Mouse (Mus musculus): ENCODE measurements at regions not wholly inside any gene's neighbourhood (a gene's known extent, or its start where the extent isn't known, plus 50 kb on each side); places are given as distances from the start of the nearest gene placed in this dataset.

DNA sequence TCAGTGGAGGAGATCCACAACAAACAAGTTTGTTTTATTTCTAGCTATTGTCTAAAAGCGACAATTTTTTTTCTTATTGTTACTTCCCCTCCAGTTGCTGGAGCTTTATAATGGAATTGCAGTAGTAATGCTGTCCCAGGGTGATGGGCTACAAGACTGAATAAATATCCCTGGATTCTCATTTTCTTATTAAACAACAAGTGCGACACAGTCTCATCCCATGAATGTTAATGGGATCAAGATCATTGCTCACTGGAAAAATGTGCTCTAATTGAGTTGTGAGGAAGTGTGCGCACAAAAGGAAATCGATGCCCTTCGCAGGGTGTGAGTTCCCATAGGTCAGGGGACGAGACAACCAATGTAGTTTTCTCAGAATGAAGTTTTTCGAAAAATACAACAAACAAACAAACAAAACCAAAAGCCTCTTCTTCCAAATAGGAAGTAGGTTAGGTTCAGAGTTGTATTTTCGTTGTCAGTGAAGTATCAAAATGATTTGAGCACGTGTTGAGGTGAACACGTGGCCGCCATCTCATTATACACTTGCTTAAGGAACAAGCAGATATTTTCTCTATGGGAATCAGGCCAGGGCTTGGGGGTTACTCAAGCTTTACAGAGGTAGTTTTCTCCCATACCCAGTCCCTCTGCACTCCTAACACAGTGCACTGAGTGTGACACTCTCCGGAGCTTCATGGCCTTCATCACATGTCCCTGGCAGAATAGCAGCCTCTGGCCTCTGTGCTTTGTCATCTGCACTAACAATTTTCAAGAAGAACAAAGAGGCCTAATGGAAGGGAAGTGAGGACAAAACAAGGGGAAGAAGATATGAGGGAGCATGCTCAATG, 205.7 kb downstream of the Rnf152 start:
- WGBS (ENCODE audit: insufficient replicate concordance): 81% methylated on average over 12 of the region's 12 CpGs

DNA sequence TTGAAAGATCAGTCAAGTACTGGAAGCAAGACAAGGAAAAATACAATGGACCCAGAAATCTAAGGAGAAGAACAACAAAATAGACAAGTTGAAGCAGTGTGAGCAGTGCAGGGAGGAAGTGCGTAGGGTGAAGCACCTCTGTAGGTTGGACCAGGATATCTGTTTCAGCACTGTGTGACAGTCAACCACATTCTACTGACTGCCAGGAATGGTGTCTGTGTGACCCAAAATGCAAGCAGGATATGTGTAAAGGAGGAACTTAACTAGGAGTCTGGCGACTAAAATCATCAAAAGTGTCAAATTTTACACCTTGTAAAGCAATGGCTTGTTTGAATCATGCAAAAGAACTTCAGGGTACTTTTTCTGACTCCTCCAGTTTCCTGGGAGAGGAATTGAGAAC, 207.7 kb downstream of the Rnf152 start:
- no peak overlapping the region for H3K4me3 ChIP-seq (ENCODE audit: low read depth, low read length)
- H3K4me1 ChIP-seq (ENCODE audit: control insufficient read depth, insufficient read depth, low read length): no peaks in the 10 kb centered on the region
- no peaks in the 10 kb centered on the region for H3K27me3 ChIP-seq (ENCODE audit: control insufficient read depth, insufficient read depth, low read length)
- WGBS (ENCODE audit: insufficient replicate concordance): 79% methylated on average over 2 of the region's 2 CpGs
- H3K27ac ChIP-seq (ENCODE audit: low read depth, low read length): no peak overlapping the region
- no peak overlapping the region for H3K4me2 ChIP-seq
- H3K9ac ChIP-seq (ENCODE audit: low read depth, low read length): no peak overlapping the region
- H3K36me3 ChIP-seq (ENCODE audit: control insufficient read depth, insufficient read depth, low read length): no peaks in the 10 kb centered on the region
- no peak for ATAC-seq (replicated peaks; ENCODE audit: insufficient number of reproducible peaks, low FRiP score, low TSS enrichment)
- no peaks in the 10 kb centered on the region for H3K9me3 ChIP-seq (replicated peaks; ENCODE audit: control insufficient read depth, low read length)

More for the DNA sequence above, 205.7 kb downstream of the Rnf152 start:
- Histone ChIP-seq H3K4me1 (ENCODE audit: control insufficient read depth, insufficient read depth, low read length) (no peaks in the 10 kb centered on the region), H3K4me2 (no peak overlapping the region), H3K27me3 (ENCODE audit: control insufficient read depth, insufficient read depth, low read length) (no peaks in the 10 kb centered on the region), H3K9ac (ENCODE audit: low read depth, low read length) (no peak overlapping the region), H3K9me3 (replicated peaks; ENCODE audit: control insufficient read depth, low read length) (no peaks in the 10 kb centered on the region), H3K27ac (ENCODE audit: low read depth, low read length) (no peak overlapping the region), H3K36me3 (ENCODE audit: control insufficient read depth, insufficient read depth, low read length) (no peaks in the 10 kb centered on the region), H3K4me3 (ENCODE audit: low read depth, low read length) (no peak overlapping the region)
- ATAC-seq (replicated peaks; ENCODE audit: insufficient number of reproducible peaks, low FRiP score, low TSS enrichment): no peak

DNA sequence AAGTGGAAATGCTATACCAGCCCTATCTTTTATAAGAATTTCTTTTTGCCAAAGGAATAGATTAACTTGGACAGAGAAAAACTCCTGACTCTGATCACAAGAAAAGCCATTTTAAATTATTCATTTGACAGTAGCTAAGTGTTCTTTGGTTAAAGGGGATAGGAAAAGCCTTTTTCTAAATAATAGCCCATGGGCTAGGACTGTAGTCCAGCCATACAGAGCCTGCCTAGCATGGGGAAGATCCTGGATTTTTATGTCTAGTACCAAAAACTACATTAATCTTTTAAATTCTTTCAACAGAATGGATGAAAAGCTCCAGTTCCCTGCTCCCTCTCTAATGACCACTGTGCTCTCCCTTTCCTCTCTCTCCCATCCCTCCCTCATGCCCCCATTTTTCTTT, 208.5 kb downstream of the Rnf152 start:
- no peak overlapping the region for H3K9ac ChIP-seq (ENCODE audit: low read depth, low read length)
- no peaks in the 10 kb centered on the region for H3K4me1 ChIP-seq (ENCODE audit: control insufficient read depth, insufficient read depth, low read length)
- H3K27ac ChIP-seq (ENCODE audit: low read depth, low read length): no peak overlapping the region
- H3K4me3 ChIP-seq (ENCODE audit: low read depth, low read length): no peak overlapping the region
- no peaks in the 10 kb centered on the region for H3K27me3 ChIP-seq (ENCODE audit: control insufficient read depth, insufficient read depth, low read length)
- H3K36me3 ChIP-seq (ENCODE audit: control insufficient read depth, insufficient read depth, low read length): no peaks in the 10 kb centered on the region
- H3K4me2 ChIP-seq: no peak overlapping the region
- no peaks in the 10 kb centered on the region for H3K9me3 ChIP-seq (replicated peaks; ENCODE audit: control insufficient read depth, low read length)
- ATAC-seq (replicated peaks; ENCODE audit: insufficient number of reproducible peaks, low FRiP score, low TSS enrichment): no peak

DNA sequence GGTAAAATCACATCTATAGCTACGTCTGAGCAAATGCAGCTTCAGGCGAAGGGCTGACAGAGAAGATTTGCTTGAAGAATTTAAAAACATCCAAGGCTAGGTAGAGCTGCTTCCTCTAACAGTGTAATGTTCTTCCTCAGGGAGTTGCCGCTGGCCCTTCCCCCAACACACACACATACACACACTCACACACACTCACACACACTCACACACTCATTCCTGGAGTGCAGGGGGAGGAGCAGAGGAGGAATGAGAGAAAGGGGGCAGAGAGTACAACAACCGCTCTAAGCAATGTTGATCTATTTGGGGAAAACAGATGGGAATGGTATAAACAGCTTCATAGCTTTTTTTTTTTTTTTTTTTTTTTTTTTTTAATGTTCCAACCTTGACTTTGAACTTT, 232.6 kb downstream of the Rnf152 start:
- H3K9me3 ChIP-seq (replicated peaks; ENCODE audit: control insufficient read depth, low read length): no peaks in the 10 kb centered on the region
- H3K36me3 ChIP-seq (ENCODE audit: control insufficient read depth, insufficient read depth, low read length): no peaks in the 10 kb centered on the region
- no peak overlapping the region for H3K4me2 ChIP-seq
- no peak for ATAC-seq (replicated peaks; ENCODE audit: insufficient number of reproducible peaks, low FRiP score, low TSS enrichment)
- 56% methylated on average over 4 of the region's 4 CpGs for WGBS (ENCODE audit: insufficient replicate concordance)
- no peaks in the 10 kb centered on the region for H3K4me1 ChIP-seq (ENCODE audit: control insufficient read depth, insufficient read depth, low read length)
- H3K27ac ChIP-seq (ENCODE audit: low read depth, low read length): no peak overlapping the region
- no peak overlapping the region for H3K4me3 ChIP-seq (ENCODE audit: low read depth, low read length)
- no peaks in the 10 kb centered on the region for H3K27me3 ChIP-seq (ENCODE audit: control insufficient read depth, insufficient read depth, low read length)
- no peak overlapping the region for H3K9ac ChIP-seq (ENCODE audit: low read depth, low read length)

DNA sequence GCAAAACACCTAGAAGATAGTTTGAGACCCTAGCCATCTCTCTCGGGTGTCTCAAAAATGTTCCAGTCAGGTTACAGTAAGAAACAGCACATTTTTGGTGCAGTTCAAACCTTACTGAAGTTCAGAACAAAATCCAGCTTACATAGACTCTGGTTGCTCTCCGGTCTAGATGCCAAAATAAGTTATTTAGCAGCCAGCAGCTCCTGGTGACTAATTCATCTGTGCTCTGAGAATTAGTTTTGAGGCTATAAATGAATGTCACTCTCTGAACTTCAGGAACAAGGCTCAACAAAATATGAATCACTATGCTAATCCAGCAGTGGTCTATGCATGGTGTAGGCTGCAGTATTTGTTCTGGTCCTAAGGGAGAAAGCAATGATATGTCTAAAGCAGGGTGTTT, 238.6 kb downstream of the Rnf152 start:
- Histone ChIP-seq H3K4me1 (ENCODE audit: control insufficient read depth, insufficient read depth, low read length) (no peaks in the 10 kb centered on the region), H3K4me3 (ENCODE audit: low read depth, low read length) (no peak overlapping the region), H3K9ac (ENCODE audit: low read depth, low read length) (no peak overlapping the region), H3K4me2 (no peak overlapping the region), H3K36me3 (ENCODE audit: control insufficient read depth, insufficient read depth, low read length) (no peaks in the 10 kb centered on the region), H3K27me3 (ENCODE audit: control insufficient read depth, insufficient read depth, low read length) (no peaks in the 10 kb centered on the region), H3K27ac (ENCODE audit: low read depth, low read length) (peak overlapping the region; percentile 46; the same call in 1 of the 2 replicates), H3K9me3 (replicated peaks; ENCODE audit: control insufficient read depth, low read length) (no peaks in the 10 kb centered on the region)
- ATAC-seq (replicated peaks; ENCODE audit: insufficient number of reproducible peaks, low FRiP score, low TSS enrichment): no peak
- WGBS (ENCODE audit: insufficient replicate concordance): 68% methylated on average over 2 of the region's 2 CpGs

DNA sequence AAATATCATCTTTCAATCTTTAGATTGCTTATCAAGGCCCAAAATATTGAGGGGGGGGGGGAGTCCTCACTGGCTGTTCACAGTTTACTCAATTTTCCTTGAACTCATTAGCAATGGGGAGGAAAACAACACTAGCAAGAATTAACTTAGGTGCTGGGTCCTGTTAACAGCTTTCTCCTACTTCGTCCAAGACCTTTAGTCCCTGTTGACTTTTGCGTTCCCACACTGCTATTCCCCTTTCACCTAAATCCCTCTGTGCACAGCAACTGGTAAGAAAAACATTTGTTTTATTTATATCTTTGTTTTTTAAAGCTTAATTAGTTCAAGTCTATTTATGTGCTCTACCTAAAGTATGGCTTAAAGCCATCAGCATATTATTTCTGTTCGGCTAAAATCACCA, 240.3 kb downstream of the Rnf152 start:
- H3K4me2 ChIP-seq: no peak overlapping the region
- no peak overlapping the region for H3K4me3 ChIP-seq (ENCODE audit: low read depth, low read length)
- 86% methylated on average over 3 of the region's 3 CpGs for WGBS (ENCODE audit: insufficient replicate concordance)
- no peaks in the 10 kb centered on the region for H3K27me3 ChIP-seq (ENCODE audit: control insufficient read depth, insufficient read depth, low read length)
- H3K4me1 ChIP-seq (ENCODE audit: control insufficient read depth, insufficient read depth, low read length): no peaks in the 10 kb centered on the region
- H3K9me3 ChIP-seq (replicated peaks; ENCODE audit: control insufficient read depth, low read length): no peaks in the 10 kb centered on the region
- no peak for ATAC-seq (replicated peaks; ENCODE audit: insufficient number of reproducible peaks, low FRiP score, low TSS enrichment)
- H3K9ac ChIP-seq (ENCODE audit: low read depth, low read length): no peak overlapping the region
- H3K36me3 ChIP-seq (ENCODE audit: control insufficient read depth, insufficient read depth, low read length): no peaks in the 10 kb centered on the region
- no peak overlapping the region for H3K27ac ChIP-seq (ENCODE audit: low read depth, low read length)

DNA sequence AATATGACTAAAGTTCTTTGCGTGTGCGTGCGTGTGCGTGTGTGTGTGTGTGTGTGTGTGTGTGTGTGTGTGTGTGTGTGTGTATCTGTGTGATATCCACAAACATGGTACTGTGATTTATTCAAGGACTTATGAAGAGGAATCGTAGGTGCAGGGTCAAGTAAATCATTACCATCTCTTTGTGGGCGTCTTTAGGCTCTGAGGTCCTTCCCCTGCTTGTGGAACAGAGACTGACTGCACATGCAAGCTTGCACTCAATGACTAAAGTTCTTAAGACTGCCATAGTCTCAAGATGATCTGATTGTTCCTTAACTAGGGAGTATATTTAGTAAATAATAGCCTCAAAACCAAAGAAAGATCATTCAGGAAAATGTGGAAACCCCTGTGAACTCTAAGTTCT, 241.1 kb downstream of the Rnf152 start:
- Histone ChIP-seq H3K27me3 (ENCODE audit: control insufficient read depth, insufficient read depth, low read length) (no peaks in the 10 kb centered on the region), H3K36me3 (ENCODE audit: control insufficient read depth, insufficient read depth, low read length) (no peaks in the 10 kb centered on the region), H3K4me1 (ENCODE audit: control insufficient read depth, insufficient read depth, low read length) (no peaks in the 10 kb centered on the region), H3K9me3 (replicated peaks; ENCODE audit: control insufficient read depth, low read length) (no peaks in the 10 kb centered on the region), H3K27ac (ENCODE audit: low read depth, low read length) (no peak overlapping the region), H3K4me2 (no peak overlapping the region), H3K9ac (ENCODE audit: low read depth, low read length) (no peak overlapping the region), H3K4me3 (ENCODE audit: low read depth, low read length) (no peak overlapping the region)
- WGBS (ENCODE audit: insufficient replicate concordance): 85% methylated on average over 6 of the region's 6 CpGs
- no peak for ATAC-seq (replicated peaks; ENCODE audit: insufficient number of reproducible peaks, low FRiP score, low TSS enrichment)

DNA sequence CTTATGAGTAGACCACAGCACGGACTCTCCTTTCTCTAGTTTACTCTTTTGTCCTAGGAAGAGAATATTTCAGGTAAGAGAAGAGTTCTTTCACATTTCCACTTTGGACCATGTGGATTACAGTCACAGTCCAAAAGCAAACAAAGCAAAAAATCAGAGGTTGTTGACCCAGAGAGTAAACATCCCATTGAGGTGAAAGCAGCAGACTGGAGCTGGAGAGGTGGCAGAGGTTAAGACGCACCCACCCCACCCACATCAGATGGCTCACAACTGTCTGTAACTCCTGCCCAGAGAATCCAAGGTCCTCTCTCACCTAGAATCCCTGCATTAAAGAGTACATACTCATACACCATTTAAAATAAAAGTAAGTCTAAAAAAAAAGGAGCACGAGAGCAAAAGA, 241.7 kb downstream of the Rnf152 start:
- 81% methylated on average over 3 of the region's 3 CpGs for WGBS (ENCODE audit: insufficient replicate concordance)
- Histone ChIP-seq H3K9ac (ENCODE audit: low read depth, low read length) (no peak overlapping the region), H3K36me3 (ENCODE audit: control insufficient read depth, insufficient read depth, low read length) (no peaks in the 10 kb centered on the region), H3K27me3 (ENCODE audit: control insufficient read depth, insufficient read depth, low read length) (no peaks in the 10 kb centered on the region), H3K4me3 (ENCODE audit: low read depth, low read length) (no peak overlapping the region), H3K27ac (ENCODE audit: low read depth, low read length) (no peak overlapping the region), H3K9me3 (replicated peaks; ENCODE audit: control insufficient read depth, low read length) (no peaks in the 10 kb centered on the region), H3K4me2 (no peak overlapping the region), H3K4me1 (ENCODE audit: control insufficient read depth, insufficient read depth, low read length) (no peaks in the 10 kb centered on the region)
- ATAC-seq (replicated peaks; ENCODE audit: insufficient number of reproducible peaks, low FRiP score, low TSS enrichment): no peak

Measured in heart, embryonic 11.5 days (tissue).